Mouse (Mus musculus) mature B cell (primary cell): ENCODE results near the gene Cyp4f17.
"Not testable (repeated sequence)": the region's sequence is repeated elsewhere in the genome, so short reads cannot be mapped to it uniquely, and the experiment has no call there.

Experiments
- in situ Hi-C: fragments of 300-500 bp; cut with MboI; formaldehyde crosslinking; loops from 2 replicates; pipeline ENCODE4 v1.14.3; 2019

Gene Cyp4f17

GRCm38 (mm10) chr17:32526341-32526740, 20.5 kb downstream of the Cyp4f17 start:
- in situ Hi-C loops: loop anchor here (5.0 kb wide), 1 partner anchor 156 kb away; no protein-coding TSS in a partner anchor

- in situ Hi-C loops: loop anchor here (5.0 kb wide), 1 partner anchor 155 kb away; no protein-coding TSS in a partner anchor
Observed at GRCm38 (mm10) chr17:32527748-32528147, 21.9 kb downstream of the Cyp4f17 start.

GRCm38 (mm10) chr17:32528408-32529337, 22.8 kb downstream of the Cyp4f17 start:
- in situ Hi-C loops: loop anchor here (5.0 kb wide), 1 partner anchor 154 kb away; no protein-coding TSS in a partner anchor

GRCm38 (mm10) chr17:32532356-32532755, 26.5 kb downstream of the Cyp4f17 start:
- in situ Hi-C loops: not testable (repeated sequence)

GRCm38 (mm10) chr17:32534068-32534467, 28.2 kb downstream of the Cyp4f17 start:
- in situ Hi-C loops: no loop called here

GRCm38 (mm10) chr17:32536051-32536866, 30.4 kb downstream of the Cyp4f17 start, which contains the start of gene Cyp4f16:
TSS of gene Cyp4f16 (plus strand) at chr17:32536558.
- in situ Hi-C loops: not testable (repeated sequence)

- in situ Hi-C loops: no loop called here
Observed at GRCm38 (mm10) chr17:32536867-32537250, 31.0 kb downstream of the Cyp4f17 start.

- in situ Hi-C loops: not testable (repeated sequence)
Observed at GRCm38 (mm10) chr17:32544792-32545191, 38.9 kb downstream of the Cyp4f17 start.

GRCm38 (mm10) chr17:32550377-32550776, 44.5 kb downstream of the Cyp4f17 start:
- in situ Hi-C loops: not testable (repeated sequence)

- in situ Hi-C loops: no loop called here
Observed at GRCm38 (mm10) chr17:32550900-32551770, 45.3 kb downstream of the Cyp4f17 start.

- in situ Hi-C loops: not testable (repeated sequence)
Observed at GRCm38 (mm10) chr17:32553016-32553415, 47.2 kb downstream of the Cyp4f17 start.

GRCm38 (mm10) chr17:32554368-32554767, 48.5 kb downstream of the Cyp4f17 start:
- in situ Hi-C loops: not testable (repeated sequence)

GRCm38 (mm10) chr17:32563301-32563700, 57.5 kb downstream of the Cyp4f17 start:
- in situ Hi-C loops: not testable (repeated sequence)

GRCm38 (mm10) chr17:32573286-32573685, 67.4 kb downstream of the Cyp4f17 start:
- in situ Hi-C loops: not testable (repeated sequence)

- in situ Hi-C loops: no loop called here
Observed at GRCm38 (mm10) chr17:32577496-32578186, 71.8 kb downstream of the Cyp4f17 start.
